Mouse (Mus musculus): Measurements from ENCODE around the gene Asb12.

GRCm38 (mm10) chrX:95444776-95445111 lies 113.0 kb downstream of the Asb12 start, which contains the start of gene Amer1:
- no peak for TF ChIP-seq CTCF (IDR thresholded peaks at IDR 0.05; ENCODE audit: low read depth, low read length)
- TF ChIP-seq POLR2A (IDR thresholded peaks at IDR 0.05; ENCODE audit: insufficient read depth, low read length) = no peak
- TF ChIP-seq EP300 (IDR thresholded peaks at IDR 0.05; ENCODE audit: insufficient read depth, low read depth, low read length) = no peak
